Mouse (Mus musculus) ES-Bruce4 (cell line): ENCODE measurements around the gene Aldh5a1. TPM values are rescaled to one million over a fixed set of nuclear protein-coding genes. Genes with fewer than 3 reads are reported as not detected.
A peak's percentile ranks its signal among the peaks of the same experiment; 100 is the strongest.
"Not testable (repeated sequence)": the region's sequence is repeated elsewhere in the genome, so short reads cannot be mapped to it uniquely, and the experiment has no call there.

ENCODE experiments used
- H3K27ac ChIP-seq: 2 replicates; pipeline ENCODE4 v1.5.1; 2012; ENCODE audit warnings: low read length, inconsistent platforms; ENCODE audit not compliant: insufficient read depth
- H3K27me3 ChIP-seq: 2 replicates; pipeline ENCODE4 v1.6.1; 2012; ENCODE audit warnings: mild to moderate bottlenecking, low read length, inconsistent platforms; ENCODE audit not compliant: control insufficient read depth, poor library complexity, insufficient read depth, severe bottlenecking
- H3K36me3 ChIP-seq: 2 replicates; pipeline ENCODE4 v1.6.1; 2012; ENCODE audit warnings: inconsistent platforms, mild to moderate bottlenecking, low read length, moderate library complexity; ENCODE audit not compliant: control insufficient read depth, poor library complexity, insufficient read depth, severe bottlenecking
- H3K4me1 ChIP-seq: one replicate; pipeline ENCODE4 v1.8.1; 2011; ENCODE audit warnings: low read length; ENCODE audit not compliant: control insufficient read depth, insufficient read depth
- H3K4me3 ChIP-seq: 2 replicates; pipeline ENCODE4 v1.5.1; 2011; ENCODE audit warnings: low read depth, mild to moderate bottlenecking, low read length
- H3K9ac ChIP-seq: 2 replicates; pipeline ENCODE4 v1.6.1; 2012; ENCODE audit warnings: low read depth, mild to moderate bottlenecking, inconsistent platforms; ENCODE audit not compliant: poor library complexity, severe bottlenecking
- H3K9me3 ChIP-seq: replicated peaks from 2 replicates; pipeline ENCODE4 v1.6.1; 2012; ENCODE audit warnings: mild to moderate bottlenecking, low read length, inconsistent platforms; ENCODE audit not compliant: control insufficient read depth, poor library complexity, insufficient read depth, severe bottlenecking
- CTCF ChIP-seq: IDR thresholded peaks from one replicate; pipeline ENCODE4 v1.8.1; 2011; ENCODE audit warnings: low read depth, low read length
- EP300 ChIP-seq: IDR thresholded peaks from 2 replicates; pipeline ENCODE4 v1.6.1; 2011; ENCODE audit warnings: low read depth, low read length; ENCODE audit not compliant: insufficient read depth
- POLR2A ChIP-seq: IDR thresholded peaks from one replicate; pipeline ENCODE4 v1.8.1; 2011; ENCODE audit warnings: low read length; ENCODE audit not compliant: insufficient read depth
- polyA plus RNA-seq: library from polyadenylated mRNA; stranded (reverse); fragments of >200 nt; gene quantifications from 2 replicates; pipeline ENCODE4 v1.2.4, GENCODE M21; 2011; ENCODE audit warnings: low read depth; ENCODE audit not compliant: missing spikeins, insufficient read depth, insufficient read length

Aldh5a1 gene
- 14.2 and 14.6 TPM in 2 replicates for polyA plus RNA-seq

GRCm38 (mm10) chr13:24937108-24937838, at the start of gene Aldh5a1:
Gene Aldh5a1, minus strand, starts transcription at chr13:24937661.
- Histone ChIP-seq H3K36me3 (no peaks in the 10 kb centered on the region), H3K9ac (peak within 1 kb of the TSS; percentile 96), H3K9me3 (no peaks in the 10 kb centered on the region), H3K4me1 (no peaks in the 10 kb centered on the region), H3K4me3 (peak within 1 kb of the TSS; percentile 83), H3K27ac (no peak within 1 kb of the TSS), H3K27me3 (no peaks in the 10 kb centered on the region; the same call in 1 of the 2 replicates)
- no peak for TF ChIP-seq EP300
- TF ChIP-seq POLR2A = no peak
- peak; percentile 39 for TF ChIP-seq CTCF

GRCm38 (mm10) chr13:24985435-24985834, 48.0 kb upstream of the Aldh5a1 start:
- H3K9me3 ChIP-seq = no peaks in the 10 kb centered on the region
- no peak overlapping the region for H3K4me3 ChIP-seq
- no peak for TF ChIP-seq CTCF
- TF ChIP-seq POLR2A = no peak
- no peak for TF ChIP-seq EP300
- no peaks in the 10 kb centered on the region for H3K27me3 ChIP-seq
- no peak overlapping the region for H3K9ac ChIP-seq
- H3K36me3 ChIP-seq = no peaks in the 10 kb centered on the region
- H3K27ac ChIP-seq = no peak overlapping the region
- no peaks in the 10 kb centered on the region for H3K4me1 ChIP-seq

DNA sequence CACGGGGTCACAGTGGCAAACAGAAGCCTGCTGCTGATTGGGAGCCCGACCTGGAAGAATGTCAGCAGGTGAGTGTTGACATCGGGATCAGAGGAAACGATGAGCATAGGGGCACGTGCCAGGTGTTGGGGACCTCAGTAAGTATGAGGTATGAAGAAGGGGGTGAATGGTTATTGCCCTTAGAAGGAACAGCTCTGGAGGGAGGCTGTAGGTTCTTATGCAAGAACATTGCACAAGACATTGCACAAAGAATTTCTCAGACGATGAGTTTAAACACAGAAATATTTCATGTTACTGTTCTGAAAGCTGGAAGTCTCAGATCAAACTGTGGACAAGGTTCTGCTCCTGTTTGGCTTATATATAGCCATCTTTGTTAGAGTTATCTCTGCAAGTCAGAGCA, 43.6 kb upstream of the Aldh5a1 start:
- TF ChIP-seq POLR2A = no peak
- TF ChIP-seq CTCF = no peak
- no peaks in the 10 kb centered on the region for H3K9me3 ChIP-seq
- no peak overlapping the region for H3K4me3 ChIP-seq
- no peak overlapping the region for H3K9ac ChIP-seq
- no peaks in the 10 kb centered on the region for H3K4me1 ChIP-seq
- H3K27me3 ChIP-seq = no peaks in the 10 kb centered on the region
- no peaks in the 10 kb centered on the region for H3K36me3 ChIP-seq
- H3K27ac ChIP-seq = no peak overlapping the region

DNA sequence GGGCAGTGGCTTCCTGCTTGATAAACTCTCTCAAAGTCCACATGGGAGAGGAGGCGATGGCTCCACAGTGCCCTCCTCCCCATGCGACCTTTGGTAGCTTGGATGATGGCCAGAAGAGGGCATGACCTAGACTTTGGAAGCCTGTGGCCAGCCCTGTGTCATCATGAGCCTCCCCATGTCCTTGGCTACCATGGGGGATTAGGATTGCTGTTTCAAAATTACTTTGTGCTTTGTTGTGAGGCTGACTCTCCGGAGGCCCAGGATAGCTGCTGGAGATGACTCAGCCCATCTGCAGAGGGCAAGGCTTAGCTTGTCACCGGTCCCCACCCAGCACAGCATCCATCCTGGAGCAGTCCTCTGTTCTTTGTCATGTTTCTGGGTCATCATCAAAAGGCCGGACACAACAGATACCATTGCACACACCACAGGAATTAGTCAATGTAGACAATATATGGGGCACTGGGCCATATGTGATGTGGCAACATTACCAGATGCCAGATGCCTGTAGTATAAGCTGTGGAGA, 40.4 kb upstream of the Aldh5a1 start:
- Histone ChIP-seq H3K4me1 (no peaks in the 10 kb centered on the region), H3K27ac (no peak overlapping the region), H3K36me3 (no peaks in the 10 kb centered on the region), H3K27me3 (no peaks in the 10 kb centered on the region), H3K9me3 (no peaks in the 10 kb centered on the region), H3K4me3 (no peak overlapping the region), H3K9ac (no peak overlapping the region)
- TF ChIP-seq POLR2A (no peak), EP300 (no peak), CTCF (no peak)

- Histone ChIP-seq H3K36me3 (no peaks in the 10 kb centered on the region), H3K27me3 (no peaks in the 10 kb centered on the region), H3K9ac (no peak overlapping the region), H3K27ac (no peak overlapping the region), H3K4me3 (no peak overlapping the region), H3K4me1 (no peaks in the 10 kb centered on the region), H3K9me3 (no peaks in the 10 kb centered on the region; the same call in 1 of the 2 replicates)
- no peak for TF ChIP-seq POLR2A
Measured at GRCm38 (mm10) chr13:24976384-24976783, 38.9 kb upstream of the Aldh5a1 start.

- not testable (repeated sequence) for H3K4me3 ChIP-seq, H3K27me3 ChIP-seq, H3K27ac ChIP-seq, H3K36me3 ChIP-seq, H3K4me1 ChIP-seq, H3K9ac ChIP-seq, H3K9me3 ChIP-seq
Measured at GRCm38 (mm10) chr13:24971776-24972175, 34.3 kb upstream of the Aldh5a1 start.
